Mouse (Mus musculus) lung, postnatal 0 days (tissue): ENCODE measurements at regions not wholly inside any gene's neighbourhood (a gene's known extent, or its start where the extent isn't known, plus 50 kb on each side); places are given as distances from the start of the nearest gene placed in this dataset.

Experiments used
- CTCF ChIP-seq: IDR thresholded peaks from 2 replicates; pipeline ENCODE4 v1.5.1; 2016; ENCODE audit warnings: antibody characterized with exemption, mild to moderate bottlenecking
- EP300 ChIP-seq: IDR thresholded peaks from 2 replicates; pipeline ENCODE4 v1.6.1; 2016; ENCODE audit warnings: antibody characterized with exemption, mild to moderate bottlenecking, control low read depth

GRCm38 (mm10) chr4:67899109-67899508 is 1055.1 kb downstream of the Brinp1 start:
- TF ChIP-seq CTCF: no peak
- no peak for TF ChIP-seq EP300
